Mouse (Mus musculus) frontal cortex, adult 2 months (tissue): ENCODE results near the gene Spata1. TPM values are rescaled to one million over a fixed set of nuclear protein-coding genes. Genes with fewer than 3 reads are reported as not detected.

Experiments
- DNase-seq, 2 experiments: peaks; one replicate each; pipeline ENCODE4 v3.0.0; 2022; ENCODE audit warnings: low spot score in 1 of 2; ENCODE audit errors: extremely low spot score in 1 of 2
- polyA plus RNA-seq: library from polyadenylated mRNA; depleted of rRNA; stranded (reverse); fragments of >200 nt; gene quantifications from 2 replicates; pipeline ENCODE4 v1.2.3, GENCODE M21; 2012; rRNA removed

The Spata1 gene
- 3.4 and 4.7 TPM in 2 replicates for polyA plus RNA-seq

GRCm38 (mm10) chr3:146499431-146500002 lies at the start of gene Spata1, which contains the start of gene Gng5:
TSS of gene Spata1 (minus strand) at chr3:146499753.
TSS of gene Gng5 (plus strand) at chr3:146499807.
- DNase-seq = peak in 1 of 2 experiments; percentile 45

- DNase-seq = no peak
Measured at GRCm38 (mm10) chr3:146543632-146544031, 44.1 kb upstream of the Spata1 start.

DNA sequence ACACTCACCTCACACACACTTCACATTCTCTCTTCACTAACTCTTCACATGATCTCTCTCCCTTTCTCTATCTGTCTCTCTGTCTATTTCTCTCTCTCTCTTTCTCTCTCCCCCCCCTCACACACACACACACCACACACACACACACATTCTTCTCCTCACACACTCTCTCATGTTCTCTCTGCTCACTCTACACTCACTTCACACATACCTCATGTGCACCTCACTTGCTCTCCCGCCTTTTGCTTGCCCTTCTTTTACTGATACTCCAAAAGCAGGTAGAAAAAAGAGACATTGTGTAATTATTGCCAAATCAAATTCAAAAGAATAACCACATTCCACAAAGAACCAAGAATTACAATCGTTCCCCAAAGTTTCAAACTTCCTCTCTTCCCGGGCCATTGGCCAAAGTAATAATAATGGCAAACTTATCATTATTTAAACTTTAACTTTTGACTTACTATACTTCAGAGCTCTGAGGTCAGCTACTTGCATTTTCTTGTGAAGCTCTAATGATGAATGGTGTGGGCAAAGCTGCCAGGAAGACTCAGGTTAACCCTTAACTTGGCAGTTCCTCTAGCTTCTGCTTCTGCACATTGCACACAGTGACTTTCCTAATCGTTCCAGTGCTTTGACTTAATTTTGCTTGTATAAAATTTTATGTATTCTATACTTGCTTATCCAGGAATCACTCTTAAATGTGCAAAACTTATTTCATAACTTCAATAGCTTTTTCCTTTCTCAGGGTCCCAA lies 41.1 kb upstream of the Spata1 start:
- DNase-seq = no peak

GRCm38 (mm10) chr3:146534986-146535385 lies 35.4 kb upstream of the Spata1 start:
- no peak for DNase-seq

DNA sequence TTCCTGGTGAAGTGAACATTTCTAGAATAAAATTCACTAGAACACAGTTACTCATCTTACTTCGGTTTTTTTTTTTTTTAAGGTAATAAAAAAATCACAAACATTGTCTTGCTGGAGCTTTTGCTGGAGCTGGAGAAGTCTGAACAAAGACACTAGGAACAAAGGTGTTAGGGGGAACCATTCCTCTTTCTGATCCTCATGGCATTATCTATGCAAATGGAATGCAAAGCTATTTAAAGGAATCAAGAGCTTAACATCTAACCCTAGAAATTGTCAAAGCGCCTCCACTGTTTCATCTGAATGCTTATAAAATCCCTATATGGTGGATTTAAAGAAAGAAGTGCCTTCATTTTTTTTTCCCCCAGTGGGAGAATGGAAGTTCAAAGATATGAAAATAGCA lies 28.8 kb upstream of the Spata1 start:
- no peak for DNase-seq

GRCm38 (mm10) chr3:146521652-146522020 lies 22.1 kb upstream of the Spata1 start:
- no peak for DNase-seq

DNA sequence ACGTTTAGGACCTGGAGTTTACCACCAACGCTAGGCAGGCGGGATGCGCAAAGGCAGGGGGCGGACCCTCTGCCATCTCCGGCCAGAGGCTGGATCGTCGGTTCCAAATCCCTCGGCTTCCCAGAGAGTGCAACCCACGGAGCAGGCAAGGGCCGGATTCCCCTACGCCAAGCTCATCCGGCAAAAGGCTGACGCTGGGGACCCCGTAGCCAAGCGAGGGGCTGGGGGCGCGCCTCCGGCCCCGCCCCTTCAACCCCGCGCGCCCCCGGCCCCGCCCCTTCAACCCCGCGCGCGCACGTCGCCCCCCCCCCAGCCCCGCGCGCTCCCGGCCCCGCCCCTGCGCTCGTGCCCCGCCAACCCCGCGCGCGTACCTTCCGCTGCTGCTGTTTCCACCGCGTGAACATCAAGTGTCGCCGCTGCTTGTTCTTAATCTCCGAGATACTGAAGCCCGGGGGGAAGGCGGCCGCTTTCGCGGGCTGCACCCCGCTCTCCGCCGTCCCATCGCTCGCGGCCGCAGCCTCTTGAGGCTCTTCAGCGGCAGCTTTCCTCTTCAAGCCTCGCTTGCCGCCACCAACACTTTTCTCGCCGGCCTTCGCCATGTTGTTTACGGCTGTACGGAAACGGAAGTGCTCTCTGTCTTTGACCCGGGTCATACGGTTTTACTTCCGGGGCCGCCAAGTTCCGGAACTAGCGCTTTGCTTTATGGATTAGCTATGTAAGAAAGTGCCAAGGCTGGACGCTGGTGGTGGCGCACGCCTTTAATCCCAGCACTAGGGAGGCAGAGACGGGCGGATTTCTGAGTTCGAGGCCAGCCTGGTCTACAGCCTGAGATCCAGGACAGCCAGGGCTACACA lies 21.5 kb upstream of the Spata1 start, which contains the start of gene Rpf1:
TSS of gene Rpf1 (minus strand) at position 632 of the 854 bp plus-strand sequence.
- DNase-seq = peak; percentile 91 to 96

DNA sequence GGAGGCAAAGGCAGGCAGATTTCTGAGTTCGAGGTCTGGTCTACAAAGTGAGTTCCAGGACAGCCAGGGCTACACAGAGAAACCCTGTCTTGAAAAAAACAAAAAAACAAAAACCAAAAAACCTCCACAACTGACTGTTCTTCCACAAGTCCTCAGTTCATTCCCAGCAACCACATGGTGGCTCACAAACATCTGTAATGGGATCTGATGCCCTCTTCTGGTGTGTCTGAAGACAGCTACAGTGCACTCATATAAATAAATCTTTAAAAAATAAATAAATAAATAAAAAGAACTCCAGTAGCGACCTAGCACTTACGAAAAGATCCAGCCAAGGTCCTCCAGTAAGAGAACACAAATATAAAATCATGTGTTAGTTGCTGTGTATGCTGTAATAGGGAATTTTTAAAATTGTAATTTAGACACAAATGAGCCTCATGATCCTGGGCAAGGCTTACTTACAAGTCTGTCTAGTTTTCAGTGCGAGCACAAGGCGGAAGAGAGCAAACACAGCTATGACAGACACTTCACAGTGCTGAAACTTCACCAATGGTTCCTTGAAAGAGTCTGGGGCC lies 20.8 kb upstream of the Spata1 start:
- no peak for DNase-seq

GRCm38 (mm10) chr3:146506711-146507110 lies 7.2 kb upstream of the Spata1 start:
- no peak for DNase-seq

- DNase-seq = no peak
Measured at GRCm38 (mm10) chr3:146501601-146502123, 2.1 kb upstream of the Spata1 start.

GRCm38 (mm10) chr3:146500810-146501201 lies 1.3 kb upstream of the Spata1 start:
- no peak for DNase-seq

DNA sequence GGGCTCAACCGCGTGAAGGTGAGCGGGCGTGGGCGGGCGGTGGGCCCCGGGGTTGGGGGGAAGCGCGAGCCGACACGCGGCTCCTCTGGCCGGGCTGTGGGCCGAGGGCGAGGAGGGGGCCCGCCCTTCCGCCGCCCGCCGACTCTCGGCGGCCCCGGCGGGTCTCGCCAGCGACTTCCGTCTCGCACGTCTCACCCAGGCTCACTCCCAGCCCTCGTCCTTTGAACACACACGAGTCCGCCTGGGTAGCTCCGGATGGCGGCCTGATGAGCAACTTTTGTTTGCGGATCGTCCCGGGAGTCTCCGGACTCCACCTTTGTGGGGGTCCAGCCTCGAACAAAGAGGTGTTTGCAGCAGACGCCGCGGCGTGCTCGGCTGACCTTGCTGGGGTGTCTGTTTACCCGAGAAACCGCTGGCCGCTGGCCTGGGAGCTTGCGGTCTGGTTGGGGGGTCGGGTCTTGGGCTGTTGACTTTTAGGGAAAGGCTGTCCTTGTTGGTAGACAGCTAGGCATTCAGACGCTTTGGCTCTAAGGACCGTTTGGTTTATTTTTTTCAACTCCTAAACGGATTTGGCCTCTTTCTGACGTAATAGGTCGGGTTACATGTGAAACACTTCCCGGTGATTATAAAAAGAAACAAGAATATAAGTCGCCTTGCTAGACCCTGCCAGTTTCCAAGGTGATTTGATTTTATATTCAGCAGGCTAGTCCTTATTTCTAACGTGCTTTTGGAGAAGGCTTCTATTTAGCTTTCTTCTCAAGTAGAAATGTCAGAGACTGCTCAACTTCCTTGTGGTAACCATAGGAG lies 653 bp upstream of the Spata1 start:
- peak in 1 of 2 experiments; percentile 12 for DNase-seq

- DNase-seq = no peak
Measured at GRCm38 (mm10) chr3:146498989-146499388, 564 bp downstream of the Spata1 start.

GRCm38 (mm10) chr3:146494941-146495340 lies 4.6 kb downstream of the Spata1 start:
- no peak for DNase-seq

GRCm38 (mm10) chr3:146486464-146486863 lies 13.1 kb downstream of the Spata1 start:
- DNase-seq = no peak

DNA sequence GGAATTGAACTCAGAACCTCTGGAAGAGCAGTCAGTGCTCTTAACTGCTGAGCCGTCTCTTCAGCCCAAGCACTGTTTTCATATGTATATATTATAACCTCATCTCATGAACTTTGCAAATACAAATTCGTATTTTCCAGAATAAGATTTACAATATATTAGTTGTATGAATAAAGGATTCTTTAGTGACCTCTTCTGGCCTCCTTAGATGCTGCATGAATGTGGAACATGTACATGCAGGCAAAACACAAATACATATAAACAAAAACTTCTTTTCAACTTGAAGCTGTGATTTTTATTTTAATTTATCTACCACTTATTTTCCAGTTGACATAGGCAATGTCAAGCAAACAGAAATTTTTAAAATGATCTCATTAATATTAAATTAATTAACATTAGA lies 17.5 kb downstream of the Spata1 start:
- DNase-seq = no peak

DNA sequence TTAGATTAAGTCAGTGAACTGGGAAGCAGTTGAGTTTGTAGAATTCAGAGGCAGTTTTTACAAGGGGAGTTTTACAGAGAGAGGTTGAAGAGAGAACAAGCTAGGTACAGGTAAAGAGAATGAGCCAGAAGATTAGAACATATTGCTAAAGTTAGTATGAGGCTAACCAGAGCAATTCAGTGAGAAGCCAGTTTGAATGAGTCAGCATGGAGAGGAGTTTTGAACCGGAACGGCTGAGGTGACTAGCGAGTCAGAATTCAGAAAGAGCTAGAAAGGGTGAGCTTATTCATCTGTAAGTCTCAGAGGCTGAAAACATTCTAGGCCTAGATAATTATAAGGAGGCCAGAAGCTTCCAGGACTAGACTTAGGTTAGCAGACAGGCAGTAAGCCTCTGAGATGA lies 25.1 kb downstream of the Spata1 start:
- DNase-seq = no peak

GRCm38 (mm10) chr3:146473741-146474140 lies 25.8 kb downstream of the Spata1 start:
- DNase-seq = no peak

GRCm38 (mm10) chr3:146472657-146473056 lies 26.9 kb downstream of the Spata1 start:
- no peak for DNase-seq

DNA sequence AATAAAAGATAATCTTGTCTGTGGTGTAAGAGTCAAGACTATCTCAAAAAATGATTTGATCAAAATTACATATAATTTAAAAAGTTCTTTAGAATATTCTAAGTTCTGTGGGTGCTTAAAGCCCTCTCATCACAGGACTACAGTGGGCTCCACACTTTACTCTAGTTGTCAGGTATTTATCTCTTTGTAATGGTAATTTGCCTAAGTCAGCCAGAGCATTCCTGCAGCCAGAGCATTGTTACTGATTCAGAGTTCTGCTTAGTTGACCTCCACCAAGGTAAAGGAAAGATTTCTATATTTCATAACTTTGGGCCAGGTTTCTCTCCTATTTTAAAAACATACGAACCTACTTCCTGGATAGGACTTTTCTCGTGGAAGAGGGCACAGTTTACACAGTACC lies 30.3 kb downstream of the Spata1 start:
- no peak for DNase-seq
